Mouse (Mus musculus): ENCODE measurements around the gene Sox18. TPM values are rescaled to one million over a fixed set of nuclear protein-coding genes. Genes with fewer than 3 reads are reported as not detected.

Gene Sox18
- polyA plus RNA-seq, 1 experiment from 2014 or later, result 46.5 TPM

DNA sequence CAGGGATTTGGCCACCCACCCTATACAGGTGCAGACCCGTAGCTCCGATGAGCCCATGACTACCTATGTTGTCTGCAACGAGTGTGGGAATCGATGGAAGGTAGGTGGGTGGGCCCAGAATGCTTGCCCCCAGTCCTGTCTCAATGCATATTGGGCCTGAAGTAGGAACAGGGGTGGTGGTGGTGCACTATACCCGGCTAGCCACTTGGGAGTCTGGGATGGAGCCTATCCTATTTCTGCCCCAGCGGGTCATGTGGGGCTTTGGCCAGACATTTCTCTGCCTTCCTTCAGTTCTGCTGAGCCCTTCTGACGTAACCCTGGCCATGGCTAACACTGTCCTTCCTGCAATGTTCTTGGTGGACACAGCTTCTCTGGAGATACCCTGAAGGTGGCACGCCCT lies 16.1 kb upstream of the Sox18 start:
- 90% methylated on average over 8 of the region's 8 CpGs for WGBS
- peaks cover 3% of the 10 kb centered on the region; the same call in 1 of the 2 replicates for H3K4me1 ChIP-seq (ENCODE audit: control insufficient read depth, insufficient read depth, low read length)
- H3K9me3 ChIP-seq (ENCODE audit: control insufficient read depth, low read length), result no peaks in the 10 kb centered on the region
- no peak overlapping the region for H3K27ac ChIP-seq (replicated peaks; ENCODE audit: low read depth, low read length)
- H3K4me3 ChIP-seq (ENCODE audit: low read depth, low read length), result no peak overlapping the region
- H3K4me2 ChIP-seq (ENCODE audit: low read depth, low read length), result no peak overlapping the region
- DNase-seq (ENCODE audit: low spot score) (no peak), ATAC-seq (ENCODE audit: low read depth) (no peak)
- no peak overlapping the region for H3K9ac ChIP-seq (ENCODE audit: low read depth, low read length)
- H3K27me3 ChIP-seq (replicated peaks; ENCODE audit: control insufficient read depth, insufficient read depth, low read length), result no peaks in the 10 kb centered on the region
- peaks cover 51% of the 10 kb centered on the region for H3K36me3 ChIP-seq (ENCODE audit: control insufficient read depth, insufficient read depth, low read length)

- no peak overlapping the region for H3K4me3 ChIP-seq (ENCODE audit: low read depth, low read length)
- peaks cover 4% of the 10 kb centered on the region; the same call in 1 of the 2 replicates for H3K4me1 ChIP-seq (ENCODE audit: control insufficient read depth, insufficient read depth, low read length)
- 96% methylated on average over 4 of the region's 4 CpGs for WGBS
- H3K4me2 ChIP-seq (ENCODE audit: low read depth, low read length), result no peak overlapping the region
- DNase-seq (ENCODE audit: low spot score) (no peak), ATAC-seq (ENCODE audit: low read depth) (no peak)
- no peak overlapping the region for H3K27ac ChIP-seq (replicated peaks; ENCODE audit: low read depth, low read length)
- no peak overlapping the region for H3K9ac ChIP-seq (ENCODE audit: low read depth, low read length)
- H3K36me3 ChIP-seq (ENCODE audit: control insufficient read depth, insufficient read depth, low read length), result peaks cover 50% of the 10 kb centered on the region
- no peaks in the 10 kb centered on the region for H3K9me3 ChIP-seq (ENCODE audit: control insufficient read depth, low read length)
- H3K27me3 ChIP-seq (replicated peaks; ENCODE audit: control insufficient read depth, insufficient read depth, low read length), result no peaks in the 10 kb centered on the region
Observed at GRCm38 (mm10) chr2:181685686-181686085, 14.2 kb upstream of the Sox18 start.

DNA sequence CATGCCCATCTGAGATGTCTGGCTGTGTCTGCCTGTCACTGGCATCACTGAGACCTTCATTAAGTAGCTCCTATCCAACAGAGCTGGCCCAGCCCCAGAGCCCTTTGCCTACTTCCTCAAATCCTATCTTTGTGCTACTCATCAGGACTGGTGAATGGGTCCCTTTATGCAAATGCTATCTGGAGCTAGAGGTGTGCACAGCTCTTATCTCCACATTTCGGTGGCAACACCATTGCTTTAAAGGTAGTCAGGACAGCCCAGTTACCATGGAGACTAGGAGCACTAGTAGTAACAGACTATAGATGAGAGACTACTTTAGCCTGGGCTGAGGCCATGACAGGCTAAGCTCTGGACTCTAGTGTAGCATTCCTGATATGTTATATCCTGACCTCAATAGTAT lies 13.3 kb upstream of the Sox18 start:
- Histone ChIP-seq H3K4me3 (ENCODE audit: low read depth, low read length) (no peak overlapping the region), H3K27me3 (replicated peaks; ENCODE audit: control insufficient read depth, insufficient read depth, low read length) (no peaks in the 10 kb centered on the region), H3K9me3 (ENCODE audit: control insufficient read depth, low read length) (no peaks in the 10 kb centered on the region), H3K27ac (replicated peaks; ENCODE audit: low read depth, low read length) (no peak overlapping the region), H3K4me2 (ENCODE audit: low read depth, low read length) (no peak overlapping the region), H3K4me1 (ENCODE audit: control insufficient read depth, insufficient read depth, low read length) (peaks cover 5% of the 10 kb centered on the region; the same call in 1 of the 2 replicates), H3K9ac (ENCODE audit: low read depth, low read length) (no peak overlapping the region), H3K36me3 (ENCODE audit: control insufficient read depth, insufficient read depth, low read length) (peaks cover 40% of the 10 kb centered on the region)
- ATAC-seq (ENCODE audit: low read depth) (no peak), DNase-seq (ENCODE audit: low spot score) (no peak)
- WGBS, result 81% methylated on average over 1 of the region's 1 CpGs

GRCm38 (mm10) chr2:181683381-181683780 lies 11.9 kb upstream of the Sox18 start:
- WGBS, result 66% methylated on average over 4 of the region's 4 CpGs
- DNase-seq (ENCODE audit: low spot score), result no peak
- peaks cover 27% of the 10 kb centered on the region for H3K36me3 ChIP-seq (ENCODE audit: control insufficient read depth, insufficient read depth, low read length)
- no peak overlapping the region for H3K4me2 ChIP-seq (ENCODE audit: low read depth, low read length)
- no peak overlapping the region for H3K27ac ChIP-seq (replicated peaks; ENCODE audit: low read depth, low read length)
- no peak overlapping the region for H3K9ac ChIP-seq (ENCODE audit: low read depth, low read length)
- peaks cover 5% of the 10 kb centered on the region; the same call in 1 of the 2 replicates for H3K4me1 ChIP-seq (ENCODE audit: control insufficient read depth, insufficient read depth, low read length)
- no peak for ATAC-seq (ENCODE audit: low read depth)
- H3K4me3 ChIP-seq (ENCODE audit: low read depth, low read length), result no peak overlapping the region
- H3K27me3 ChIP-seq (replicated peaks; ENCODE audit: control insufficient read depth, insufficient read depth, low read length), result no peaks in the 10 kb centered on the region
- no peaks in the 10 kb centered on the region for H3K9me3 ChIP-seq (ENCODE audit: control insufficient read depth, low read length)

GRCm38 (mm10) chr2:181681978-181682377 lies 10.5 kb upstream of the Sox18 start:
- WGBS, result 93% methylated on average over 1 of the region's 1 CpGs
- Histone ChIP-seq H3K9ac (ENCODE audit: low read depth, low read length) (no peak overlapping the region), H3K4me3 (ENCODE audit: low read depth, low read length) (no peak overlapping the region), H3K27ac (replicated peaks; ENCODE audit: low read depth, low read length) (no peak overlapping the region), H3K27me3 (replicated peaks; ENCODE audit: control insufficient read depth, insufficient read depth, low read length) (no peaks in the 10 kb centered on the region), H3K4me1 (ENCODE audit: control insufficient read depth, insufficient read depth, low read length) (peaks cover 5% of the 10 kb centered on the region; the same call in 1 of the 2 replicates), H3K4me2 (ENCODE audit: low read depth, low read length) (no peak overlapping the region), H3K36me3 (ENCODE audit: control insufficient read depth, insufficient read depth, low read length) (peaks cover 13% of the 10 kb centered on the region), H3K9me3 (ENCODE audit: control insufficient read depth, low read length) (no peaks in the 10 kb centered on the region)
- DNase-seq (ENCODE audit: low spot score) (no peak), ATAC-seq (ENCODE audit: low read depth) (no peak)

DNA sequence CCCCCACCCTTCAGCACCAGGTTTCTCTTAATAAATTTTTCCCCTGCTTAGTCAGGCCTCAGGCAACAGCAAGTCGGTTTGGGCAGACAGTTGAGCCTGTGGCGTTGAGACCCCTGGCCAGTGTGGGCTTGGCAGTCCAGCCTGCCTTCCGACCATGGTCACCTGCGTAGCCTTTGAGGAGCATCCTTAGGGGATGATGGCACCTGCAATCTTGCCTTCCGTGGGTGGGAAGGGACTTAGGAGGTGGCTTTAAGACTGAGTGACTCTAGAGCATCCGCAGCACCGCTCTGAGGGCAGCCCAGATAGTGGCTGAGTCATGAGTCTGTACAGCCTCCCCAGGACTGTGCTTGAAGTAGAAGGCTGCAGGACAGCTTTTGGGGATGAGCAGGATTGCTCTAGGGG lies 9.3 kb upstream of the Sox18 start:
- Histone ChIP-seq H3K36me3 (ENCODE audit: control insufficient read depth, insufficient read depth, low read length) (peaks cover under 1% of the 10 kb centered on the region; the same call in 1 of the 2 replicates), H3K4me1 (ENCODE audit: control insufficient read depth, insufficient read depth, low read length) (peaks cover 6% of the 10 kb centered on the region; the same call in 1 of the 2 replicates), H3K9ac (ENCODE audit: low read depth, low read length) (peak overlapping the region; percentile 88), H3K4me3 (ENCODE audit: low read depth, low read length) (peak overlapping the region; percentile 77), H3K9me3 (ENCODE audit: control insufficient read depth, low read length) (no peaks in the 10 kb centered on the region), H3K27me3 (replicated peaks; ENCODE audit: control insufficient read depth, insufficient read depth, low read length) (no peaks in the 10 kb centered on the region), H3K27ac (replicated peaks; ENCODE audit: low read depth, low read length) (no peak overlapping the region), H3K4me2 (ENCODE audit: low read depth, low read length) (peak overlapping the region; percentile 91)
- ATAC-seq (ENCODE audit: low read depth) (peak; percentile 8; the same call in 1 of the 2 replicates), DNase-seq (ENCODE audit: low spot score) (no peak)
- WGBS, result 22% methylated on average over 7 of the region's 7 CpGs

GRCm38 (mm10) chr2:181679951-181680715 lies 8.7 kb upstream of the Sox18 start, which contains the start of gene Tcea2:
Tcea2 (plus strand) TSS chr2:181680310.
- peak; percentile 83 for DNase-seq (ENCODE audit: low spot score)
- no peaks in the 10 kb centered on the region for H3K36me3 ChIP-seq (ENCODE audit: control insufficient read depth, insufficient read depth, low read length)
- peak within 1 kb of the TSS; percentile 54 for H3K27ac ChIP-seq (replicated peaks; ENCODE audit: low read depth, low read length)
- no peaks in the 10 kb centered on the region for H3K27me3 ChIP-seq (replicated peaks; ENCODE audit: control insufficient read depth, insufficient read depth, low read length)
- H3K9ac ChIP-seq (ENCODE audit: low read depth, low read length), result peak within 1 kb of the TSS; percentile 88
- no peaks in the 10 kb centered on the region for H3K9me3 ChIP-seq (ENCODE audit: control insufficient read depth, low read length)
- 0% methylated on average over 58 of the region's 69 CpGs for WGBS
- H3K4me3 ChIP-seq (ENCODE audit: low read depth, low read length), result peak within 1 kb of the TSS; percentile 77
- peaks cover 9% of the 10 kb centered on the region; the same call in 1 of the 2 replicates for H3K4me1 ChIP-seq (ENCODE audit: control insufficient read depth, insufficient read depth, low read length)
- peak; percentile 58 for ATAC-seq (ENCODE audit: low read depth)
- H3K4me2 ChIP-seq (ENCODE audit: low read depth, low read length), result peak within 1 kb of the TSS; percentile 91

- Histone ChIP-seq H3K36me3 (ENCODE audit: control insufficient read depth, insufficient read depth, low read length) (no peaks in the 10 kb centered on the region), H3K4me1 (ENCODE audit: control insufficient read depth, insufficient read depth, low read length) (peaks cover 13% of the 10 kb centered on the region; the same call in 1 of the 2 replicates), H3K4me2 (ENCODE audit: low read depth, low read length) (no peak overlapping the region), H3K27me3 (replicated peaks; ENCODE audit: control insufficient read depth, insufficient read depth, low read length) (0 out of 2 replicates have a peak, but pooled peaks cover 1% of the 10 kb centered on the region), H3K9ac (ENCODE audit: low read depth, low read length) (no peak overlapping the region), H3K27ac (replicated peaks; ENCODE audit: low read depth, low read length) (no peak overlapping the region), H3K9me3 (ENCODE audit: control insufficient read depth, low read length) (no peaks in the 10 kb centered on the region), H3K4me3 (ENCODE audit: low read depth, low read length) (no peak overlapping the region)
- ATAC-seq (ENCODE audit: low read depth) (peak; percentile 81), DNase-seq (ENCODE audit: low spot score) (peak; percentile 93)
- 55% methylated on average over 1 of the region's 1 CpGs for WGBS
Observed at GRCm38 (mm10) chr2:181678780-181679179, 7.3 kb upstream of the Sox18 start.

All from embryonic facial prominence, embryonic 14.5 days (tissue).